Mouse (Mus musculus) erythroblast, embryonic 14.5 days (primary cell): ENCODE data around the gene Pdss2.
"Not testable (repeated sequence)": the region's sequence is repeated elsewhere in the genome, so short reads cannot be mapped to it uniquely, and the experiment has no call there.

Experiments
- GATA1 ChIP-seq: IDR thresholded peaks from 2 replicates; pipeline ENCODE4 v1.6.1; 2012; ENCODE audit warnings: low read length, inconsistent platforms, mixed read lengths
- TAL1 ChIP-seq: IDR thresholded peaks from 3 replicates; pipeline ENCODE4 v1.6.1; 2012; ENCODE audit warnings: low read length, inconsistent platforms, mixed read lengths

DNA sequence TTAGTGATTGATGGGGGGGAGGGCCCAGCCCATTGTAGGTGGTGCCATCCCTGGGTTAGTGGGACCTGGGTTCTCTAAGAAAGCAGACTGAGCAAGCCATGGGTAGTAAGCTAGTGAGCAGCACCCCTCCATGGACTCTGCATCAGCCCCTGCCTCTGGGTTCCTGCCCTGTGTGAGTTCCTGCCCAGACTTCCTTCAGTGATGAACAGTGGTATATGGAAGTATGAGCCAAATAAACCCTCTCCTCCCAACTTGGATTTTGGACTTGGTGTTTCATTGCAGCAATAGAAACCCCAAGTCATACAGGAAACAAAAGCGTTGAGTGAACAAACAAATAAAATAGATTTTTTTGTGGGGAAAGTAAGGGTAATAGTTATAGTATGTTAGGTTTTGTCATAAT is 35.7 kb downstream of the Pdss2 start:
- not testable (repeated sequence) for TF ChIP-seq GATA1, TAL1
